Comparison of ENCODE assay signal across 21 mouse cellular contexts in genomic region chr3:80758955-80759354, GRCm38 (mm10). TPM values are rescaled to one million over a fixed set of nuclear protein-coding genes. Genes with fewer than 3 reads are reported as not detected.
A peak's percentile ranks its signal among the peaks of the same experiment; 100 is the strongest.
DNase-seq lines count a peak whose midpoint lies in the region; ATAC-seq lines count a peak whose summit lies in the region.
"Had no signal": no experiment of that assay in that cellular context is flagged by ENCODE, and none has a peak within 500 bp of the region (broad histone marks: within the 10 kb centered on the region; RNA-seq: fewer than 3 reads in every experiment).

No protein-coding gene starts in this region.

- no peaks in the 10 kb centered on the region for H3K9me3 ChIP-seq in kidney, embryonic 16.5 days (ENCODE audit: low read length)
- H3K9me3 ChIP-seq: forebrain, embryonic 10.5 days; forebrain, embryonic 13.5 days; hindbrain, embryonic 13.5 days; intestine, embryonic 15.5 days had no signal

- H3K27me3 ChIP-seq in kidney, embryonic 16.5 days (ENCODE audit: insufficient read depth, low read length), result no peaks in the 10 kb centered on the region
- H3K27me3 ChIP-seq: forebrain, embryonic 13.5 days; hindbrain, embryonic 13.5 days; intestine, embryonic 15.5 days had no signal

- H3K27ac ChIP-seq in kidney, embryonic 16.5 days (ENCODE audit: low read length), result no peak overlapping the region
- H3K27ac ChIP-seq: forebrain, embryonic 10.5 days; forebrain, embryonic 13.5 days; hindbrain, embryonic 13.5 days; intestine, embryonic 15.5 days had no signal

- no peaks in the 10 kb centered on the region for H3K36me3 ChIP-seq in kidney, embryonic 16.5 days (ENCODE audit: insufficient read depth, low read length)
- H3K36me3 ChIP-seq: forebrain, embryonic 10.5 days; hindbrain, embryonic 13.5 days; intestine, embryonic 15.5 days had no signal

- H3K4me3 ChIP-seq in kidney, embryonic 16.5 days (ENCODE audit: low read length), result no peak overlapping the region
- H3K4me3 ChIP-seq: forebrain, embryonic 10.5 days; forebrain, embryonic 13.5 days; hindbrain, embryonic 13.5 days; intestine, embryonic 15.5 days had no signal

- H3K4me1 ChIP-seq in kidney, embryonic 16.5 days (ENCODE audit: insufficient read depth, low read length), result no peaks in the 10 kb centered on the region
- H3K4me1 ChIP-seq: forebrain, embryonic 10.5 days; forebrain, embryonic 13.5 days; hindbrain, embryonic 13.5 days; intestine, embryonic 15.5 days had no signal

- 75% methylated on average over 4 of the region's 4 CpGs for WGBS in kidney, embryonic 16.5 days

- no peak overlapping the region for H3K4me2 ChIP-seq in kidney, embryonic 16.5 days (replicated peaks; ENCODE audit: low read depth, low read length)
- H3K4me2 ChIP-seq: forebrain, embryonic 13.5 days; heart, embryonic 11.5 days; hindbrain, embryonic 13.5 days; intestine, embryonic 15.5 days had no signal

- no peak overlapping the region for H3K9ac ChIP-seq in kidney, embryonic 16.5 days (replicated peaks; ENCODE audit: low read length)
- H3K9ac ChIP-seq: forebrain, embryonic 13.5 days; hindbrain, embryonic 13.5 days; intestine, embryonic 15.5 days had no signal

- ATAC-seq in cerebellum, adult (ENCODE audit: insufficient number of reproducible peaks, low FRiP score, low TSS enrichment), result peak; percentile 49; the same call in 1 of the 2 replicates
- ATAC-seq in kidney, embryonic 16.5 days (ENCODE audit: low FRiP score, low TSS enrichment), result no peak
- ATAC-seq: activated CD4-positive, CD25-positive, alpha-beta regulatory T cell, adult 4 months; forebrain, embryonic 13.5 days; forebrain, embryonic 16.5 days; hindbrain, embryonic 16.5 days; intestine, embryonic 15.5 days had no signal

- DNase-seq in cerebellum, adult 11 months, result no peak
- peak; percentile 33 for DNase-seq in cerebellum, adult 9-11 months
- DNase-seq in cerebellum, adult 8-10 months, result no peak
- DNase-seq in brain, adult 2 months (ENCODE audit: low read depth, low spot score), result peak; percentile 56
- DNase-seq in cerebellum, postnatal 25 days, result peak; percentile 23 to 53
- DNase-seq in thymus, postnatal 4 days, result no peak
- DNase-seq: adrenal gland, adult 8-10 months; adrenal gland, postnatal 25 days; gastrocnemius, postnatal 14 days; heart, adult 11 months; kidney, adult 11 months had no signal

RNA-seq across cellular contexts. Expression of gene Gria2, which starts 43.7 kb away (rescaled TPM):
- 0.54 and 0.89 TPM in 2 replicates for polyA plus RNA-seq in kidney, embryonic 16.5 days (2015; fragmentation: Nextera tagmentation; extraction: Ambion mirVana)

Comparison
In these comparisons a context has a peak if more than half of its experiments do, and no peak if none do; other contexts are left out.
1. DNase-seq: peak in cerebellum, adult 9-11 months (single experiment), brain, adult 2 months (single experiment) and cerebellum, postnatal 25 days (2 of 2); none in cerebellum, adult 11 months (single experiment), cerebellum, adult 8-10 months (single experiment) and thymus, postnatal 4 days (single experiment).